Mouse (Mus musculus) ovary, adult 18-20 months (tissue): ENCODE data around the gene Ecel1.

Source experiments
- DNase-seq: peaks from one replicate; pipeline ENCODE4 v3.0.0; 2022; ENCODE audit warnings: low spot score, mixed read lengths

Ecel1 gene

GRCm38 (mm10) chr1:87156199-87156587 is at the start of gene Ecel1:
Ecel1 (minus strand) TSS chr1:87156521.
- DNase-seq: no peak

- DNase-seq: no peak
Measured at GRCm38 (mm10) chr1:87205502-87205901, 49.2 kb upstream of the Ecel1 start.

- no peak for DNase-seq
Measured at GRCm38 (mm10) chr1:87205038-87205437, 48.7 kb upstream of the Ecel1 start.

- DNase-seq: no peak
Measured at GRCm38 (mm10) chr1:87204465-87204864, 48.1 kb upstream of the Ecel1 start, which contains the start of gene Chrng. Chrng (plus strand) TSS chr1:87204657.

- no peak for DNase-seq
Measured at GRCm38 (mm10) chr1:87203779-87204178, 47.5 kb upstream of the Ecel1 start.

- DNase-seq: no peak
Measured at GRCm38 (mm10) chr1:87201848-87202247, 45.5 kb upstream of the Ecel1 start.

- no peak for DNase-seq
Measured at GRCm38 (mm10) chr1:87200811-87201210, 44.5 kb upstream of the Ecel1 start.

- DNase-seq: no peak
Measured at GRCm38 (mm10) chr1:87198119-87199065, 42.1 kb upstream of the Ecel1 start.

GRCm38 (mm10) chr1:87197296-87197695 is 41.0 kb upstream of the Ecel1 start:
- peak; percentile 45 for DNase-seq

GRCm38 (mm10) chr1:87190429-87190828 is 34.1 kb upstream of the Ecel1 start, which contains the start of gene Chrnd:
Chrnd (plus strand) TSS chr1:87190607.
- no peak for DNase-seq

- no peak for DNase-seq
Measured at GRCm38 (mm10) chr1:87187037-87187355, 30.7 kb upstream of the Ecel1 start.

GRCm38 (mm10) chr1:87186261-87187036 is 30.1 kb upstream of the Ecel1 start:
- DNase-seq: no peak

- DNase-seq: no peak
Measured at GRCm38 (mm10) chr1:87185526-87185925, 29.2 kb upstream of the Ecel1 start.

- DNase-seq: peak; percentile 37
Measured at GRCm38 (mm10) chr1:87184751-87185139, 28.4 kb upstream of the Ecel1 start.

- no peak for DNase-seq
Measured at GRCm38 (mm10) chr1:87183998-87184750, 27.9 kb upstream of the Ecel1 start.

- no peak for DNase-seq
Measured at GRCm38 (mm10) chr1:87183013-87183412, 26.7 kb upstream of the Ecel1 start, which contains the start of gene Prss56. Prss56 (plus strand) TSS chr1:87183313.

GRCm38 (mm10) chr1:87180896-87181295 is 24.6 kb upstream of the Ecel1 start:
- DNase-seq: no peak

- DNase-seq: peak; percentile 66
Measured at GRCm38 (mm10) chr1:87175852-87176292, 19.6 kb upstream of the Ecel1 start.

- peak; percentile 44 for DNase-seq
Measured at GRCm38 (mm10) chr1:87174006-87174955, 18.0 kb upstream of the Ecel1 start.

- DNase-seq: no peak
Measured at GRCm38 (mm10) chr1:87172316-87172715, 16.0 kb upstream of the Ecel1 start.

- no peak for DNase-seq
Measured at GRCm38 (mm10) chr1:87171312-87171711, 15.0 kb upstream of the Ecel1 start.
